15 mouse cellular contexts compared by ENCODE assay signal in genomic region chr13:20146848-20147247, GRCm38 (mm10).
"Had no signal": no experiment of that assay in that cellular context is flagged by ENCODE, and none has a peak within 500 bp of the region (broad histone marks: within the 10 kb centered on the region; RNA-seq: fewer than 3 reads in every experiment).

No protein-coding gene starts in this region.

- DNase-seq: kidney, adult 11 months; kidney, adult 8-10 months; kidney, postnatal 10 days; kidney, postnatal 36 days; layer of hippocampus, postnatal 36 days; lung, adult 2 months; lung, postnatal 36 days; midbrain, embryonic 14.5 days; thymus, adult 18-20 months; thymus, postnatal 36 days had no signal

- H3K27ac ChIP-seq: intestine, embryonic 15.5 days; kidney, embryonic 15.5 days; left cerebral cortex, adult 2 months; liver, embryonic 14.5 days had no signal

- H3K27me3 ChIP-seq: intestine, embryonic 15.5 days; kidney, embryonic 15.5 days had no signal

- H3K4me3 ChIP-seq: intestine, embryonic 15.5 days; kidney, embryonic 15.5 days; left cerebral cortex, adult 2 months had no signal

- H3K4me2 ChIP-seq: intestine, embryonic 15.5 days; kidney, embryonic 15.5 days; midbrain, embryonic 11.5 days had no signal

- H3K9ac ChIP-seq: intestine, embryonic 15.5 days; kidney, embryonic 15.5 days; liver, embryonic 14.5 days had no signal

- H3K36me3 ChIP-seq: intestine, embryonic 15.5 days; kidney, embryonic 15.5 days had no signal

- H3K9me3 ChIP-seq: intestine, embryonic 15.5 days; kidney, embryonic 15.5 days had no signal
